Mouse (Mus musculus) heart, adult 2 months (tissue): ENCODE results near the gene Dpep1.

ENCODE experiments used
- CTCF ChIP-seq: fragments of 200-600 bp; IDR thresholded peaks from 2 replicates; pipeline ENCODE4 v1.8.1; 2022; ENCODE audit warnings: antibody characterized with exemption, mild to moderate bottlenecking, moderate library complexity
- EP300 ChIP-seq: fragments of 200-500 bp; IDR thresholded peaks from 2 replicates; pipeline ENCODE4 v1.6.1; 2011; ENCODE audit warnings: low read depth, low read length, control low read depth; ENCODE audit not compliant: insufficient read depth

GRCm38 (mm10) chr8:123242107-123242923, 56.3 kb downstream of the Dpep1 start:
- TF ChIP-seq CTCF (no peak), EP300 (no peak)
